Mouse (Mus musculus) MEL (cell line): ENCODE data around the gene Pitpnm3. TPM values are rescaled to one million over a fixed set of nuclear protein-coding genes. Genes with fewer than 3 reads are reported as not detected.

Source experiments
- DNase-seq: peaks from one replicate; pipeline ENCODE4 v3.0.0; 2011; ENCODE audit warnings: low read depth, low spot score
- H3K27ac ChIP-seq: 2 replicates; pipeline ENCODE4 v1.5.1; 2012; ENCODE audit warnings: low read depth, mild to moderate bottlenecking, control low read depth, low read length, moderate library complexity; ENCODE audit not compliant: control insufficient read depth
- H3K27me3 ChIP-seq, 2 experiments: fragments of 150-350 bp in 1 of 2; sonication (generic) in 1 of 2; 2 replicates each; pipeline ENCODE4 v1.6.1; 2012; ENCODE audit warnings: low read length in 2 of 2, mild to moderate bottlenecking in 2 of 2, improper control_type of control experiment in 1 of 2, moderate library complexity in 1 of 2; ENCODE audit not compliant: insufficient read depth in 2 of 2, control insufficient read depth in 1 of 2
- H3K36me3 ChIP-seq, 2 experiments: 2 replicates each; pipeline ENCODE4 v1.6.1; 2012 to 2014; ENCODE audit warnings: low read length in 2 of 2, improper control_type of control experiment in 1 of 2, inconsistent platforms in 1 of 2, mild to moderate bottlenecking in 1 of 2; ENCODE audit not compliant: insufficient read depth in 2 of 2, control insufficient read depth in 1 of 2
- H3K4me1 ChIP-seq, 2 experiments: fragments of 150-350 bp in 1 of 2; sonication (generic) in 1 of 2; 2 replicates each; pipeline ENCODE4 v1.6.1; 2012; ENCODE audit warnings: low read length in 2 of 2, improper control_type of control experiment in 1 of 2, mild to moderate bottlenecking in 1 of 2; ENCODE audit not compliant: insufficient read depth in 2 of 2, control insufficient read depth in 1 of 2
- H3K4me3 ChIP-seq, 2 experiments: fragments of 150-350 bp in 1 of 2; sonication (generic) in 1 of 2; 2 replicates each; pipeline ENCODE4 v1.5.1; 2012; ENCODE audit warnings: low read depth in 2 of 2, low read length in 2 of 2, mild to moderate bottlenecking in 2 of 2, moderate library complexity in 2 of 2, control low read depth in 1 of 2, improper control_type of control experiment in 1 of 2; ENCODE audit not compliant: control insufficient read depth in 1 of 2, insufficient read depth in 1 of 2
- H3K79me2 ChIP-seq: 2 replicates; pipeline ENCODE4 v1.6.1; 2012; ENCODE audit warnings: mild to moderate bottlenecking, low read length, moderate library complexity; ENCODE audit not compliant: control insufficient read depth, poor library complexity, insufficient read depth
- H3K9ac ChIP-seq: 2 replicates; pipeline ENCODE4 v1.6.1; 2012; ENCODE audit warnings: low read depth, mild to moderate bottlenecking, control low read depth, low read length, moderate library complexity; ENCODE audit not compliant: control insufficient read depth, poor library complexity, severe bottlenecking
- H3K9me3 ChIP-seq: fragments of 150-350 bp; sonication (generic); replicated peaks from 2 replicates; pipeline ENCODE4 v1.6.1; 2012; ENCODE audit warnings: mild to moderate bottlenecking, low read length, improper control_type of control experiment, moderate library complexity; ENCODE audit not compliant: insufficient read depth
- BHLHE40 ChIP-seq: IDR thresholded peaks from 2 replicates; pipeline ENCODE4 v1.6.1; 2012; ENCODE audit warnings: low read depth, mild to moderate bottlenecking, inconsistent platforms, low read length, improper control_type of control experiment, borderline replicate concordance
- CHD2 ChIP-seq: IDR thresholded peaks from 2 replicates; pipeline ENCODE4 v1.6.1; 2011; ENCODE audit warnings: low read length, improper control_type of control experiment
- EP300 ChIP-seq, 2 experiments: IDR thresholded peaks; 2 replicates each; pipeline ENCODE4 v1.6.1; 2011; ENCODE audit warnings: improper control_type of control experiment in 2 of 2, low read length in 2 of 2, low read depth in 1 of 2, mild to moderate bottlenecking in 1 of 2
- HCFC1 ChIP-seq: IDR thresholded peaks from 2 replicates; pipeline ENCODE4 v1.6.1; 2012; ENCODE audit warnings: low read depth, mild to moderate bottlenecking, inconsistent platforms, low read length, improper control_type of control experiment, moderate library complexity
- JUND ChIP-seq: IDR thresholded peaks from 2 replicates; pipeline ENCODE4 v1.6.1; 2011; ENCODE audit warnings: low read depth, mild to moderate bottlenecking, improper control_type of control experiment, low read length
- KAT2A ChIP-seq: conservative IDR thresholded peaks from 2 replicates; pipeline ENCODE4 v1.6.1; 2012; ENCODE audit warnings: low read depth, low read length, improper control_type of control experiment, inconsistent platforms
- MAX ChIP-seq: IDR thresholded peaks from 2 replicates; pipeline ENCODE4 v1.6.1; 2011; ENCODE audit warnings: low read length, improper control_type of control experiment
- MXI1 ChIP-seq: IDR thresholded peaks from 2 replicates; pipeline ENCODE4 v1.6.1; 2011; ENCODE audit warnings: mild to moderate bottlenecking, low read depth, low read length, improper control_type of control experiment
- MYB ChIP-seq: IDR thresholded peaks from 2 replicates; pipeline ENCODE4 v1.6.1; 2011; ENCODE audit warnings: mild to moderate bottlenecking, low read depth, low read length, improper control_type of control experiment
- NELFE ChIP-seq: IDR thresholded peaks from 2 replicates; pipeline ENCODE4 v1.6.1; 2011; ENCODE audit warnings: low read depth, low read length, improper control_type of control experiment
- NRF1 ChIP-seq: IDR thresholded peaks from 2 replicates; pipeline ENCODE4 v1.6.1; 2014; ENCODE audit warnings: low read depth, mild to moderate bottlenecking, inconsistent platforms, low read length, improper control_type of control experiment, moderate library complexity; ENCODE audit not compliant: poor library complexity, insufficient read depth, severe bottlenecking
- POLR2AphosphoS2 ChIP-seq: IDR thresholded peaks from 2 replicates; pipeline ENCODE4 v1.6.1; 2011; ENCODE audit warnings: low read length, improper control_type of control experiment
- RAD21 ChIP-seq: IDR thresholded peaks from 2 replicates; pipeline ENCODE4 v1.6.1; 2011; ENCODE audit warnings: mild to moderate bottlenecking, low read depth, low read length, improper control_type of control experiment
- RCOR1 ChIP-seq: IDR thresholded peaks from 2 replicates; pipeline ENCODE4 v1.6.1; 2012; ENCODE audit warnings: low read depth, mild to moderate bottlenecking, inconsistent platforms, low read length, improper control_type of control experiment
- SIN3A ChIP-seq: IDR thresholded peaks from 2 replicates; pipeline ENCODE4 v1.6.1; 2012; ENCODE audit warnings: low read length, improper control_type of control experiment, inconsistent platforms
- SMC3 ChIP-seq: IDR thresholded peaks from 2 replicates; pipeline ENCODE4 v1.6.1; 2011; ENCODE audit warnings: low read depth, low read length, improper control_type of control experiment
- TCF12 ChIP-seq: IDR thresholded peaks from 2 replicates; pipeline ENCODE4 v1.6.1; 2014; ENCODE audit warnings: low read depth, mild to moderate bottlenecking, inconsistent platforms, low read length, improper control_type of control experiment, moderate library complexity
- ZMIZ1 ChIP-seq: IDR thresholded peaks from 2 replicates; pipeline ENCODE4 v1.6.1; 2012; ENCODE audit warnings: low read depth, mild to moderate bottlenecking, inconsistent platforms, low read length, improper control_type of control experiment, moderate library complexity
- polyA plus RNA-seq, 2 experiments: library from polyadenylated mRNA; stranded (reverse) in 1 of 2; unstranded in 1 of 2; fragments of >175 nt in 1 of 2; fragments of >200 nt in 1 of 2; gene quantifications; 2 replicates each; pipeline versions ENCODE4 v1.2.1 to v1.2.4; 2012; ENCODE audit warnings: low replicate concordance in 2 of 2, low read depth in 1 of 2; ENCODE audit not compliant: insufficient read length in 2 of 2, insufficient read depth in 1 of 2, missing spikeins in 1 of 2
- total RNA-seq: library from RNA; depleted of rRNA; stranded (reverse); fragments of 300-350 nt; gene quantifications from 2 replicates; pipeline ENCODE4 v1.2.3, GENCODE M21; 2012

The Pitpnm3 gene
- total and polyA plus RNA-seq, 3 experiments: 0.24 TPM; not detected in 2

GRCm38 (mm10) chr11:72176553-72176952 is 41.0 kb upstream of the Pitpnm3 start:
- Histone ChIP-seq H3K4me3 (no peak overlapping the region), H3K4me1 (no peaks in the 10 kb centered on the region), H3K27ac (no peak overlapping the region), H3K79me2 (no peaks in the 10 kb centered on the region), H3K27me3 (no peaks in the 10 kb centered on the region), H3K9me3 (no peaks in the 10 kb centered on the region), H3K36me3 (peaks cover 0 to 20% of the 10 kb centered on the region in 2 experiments; a peak in 2 of 4 replicates), H3K9ac (no peak overlapping the region)
- DNase-seq: no peak
- TF ChIP-seq JUND (no peak), TCF12 (no peak), RCOR1 (no peak), MYB (no peak), NELFE (no peak), BHLHE40 (no peak), RAD21 (no peak), NRF1 (no peak), SMC3 (no peak), POLR2AphosphoS2 (no peak), HCFC1 (no peak), CHD2 (no peak), EP300 (IDR thresholded peaks at IDR 0.05; ENCODE audit: low read depth in 1 of 2, low read length in 2 of 2) (no peak), KAT2A (no peak), MAX (no peak), MXI1 (no peak)

DNA sequence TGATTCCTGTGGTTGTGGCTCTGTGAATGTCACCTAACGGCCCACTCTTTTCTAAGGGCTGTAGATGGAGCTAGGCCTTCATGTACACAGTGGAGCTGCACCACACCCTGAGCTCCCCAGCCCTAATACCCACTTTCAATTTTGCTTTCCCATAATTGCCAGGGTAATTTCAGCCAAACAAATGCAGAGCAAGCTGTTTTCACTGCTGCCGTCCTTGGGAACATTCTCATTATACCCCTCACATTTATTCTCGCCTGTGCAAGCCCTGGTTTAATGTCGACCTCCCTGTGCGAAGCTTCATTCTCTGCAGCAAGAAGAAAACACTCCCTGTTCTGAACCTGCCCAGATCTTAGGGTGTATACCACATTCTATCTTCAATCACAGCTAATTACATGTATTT is 40.4 kb upstream of the Pitpnm3 start:
- H3K27me3 ChIP-seq: no peaks in the 10 kb centered on the region
- no peak for TF ChIP-seq EP300 (IDR thresholded peaks at IDR 0.05; ENCODE audit: low read depth in 1 of 2, low read length in 2 of 2)
- no peak for TF ChIP-seq ZMIZ1
- no peak for TF ChIP-seq SIN3A
- no peaks in the 10 kb centered on the region for H3K9me3 ChIP-seq
- no peak overlapping the region for H3K4me3 ChIP-seq
- H3K79me2 ChIP-seq: no peaks in the 10 kb centered on the region
- peaks cover 0 to 20% of the 10 kb centered on the region in 2 experiments; a peak in 2 of 4 replicates for H3K36me3 ChIP-seq
- H3K9ac ChIP-seq: no peak overlapping the region
- DNase-seq: no peak
- H3K27ac ChIP-seq: no peak overlapping the region
- no peaks in the 10 kb centered on the region for H3K4me1 ChIP-seq
